Mouse (Mus musculus) cerebellum, adult 2 months (tissue): ENCODE measurements around the gene Mprip. TPM values are rescaled to one million over a fixed set of nuclear protein-coding genes. Genes with fewer than 3 reads are reported as not detected.

Experiments
- DNase-seq, 2 experiments: peaks; one replicate each; pipeline ENCODE4 v3.0.0; 2021
- H3K27ac ChIP-seq: fragments of 200-500 bp; 2 replicates; pipeline ENCODE4 v1.5.1; 2012; ENCODE audit warnings: low read length, control low read depth, inconsistent platforms; ENCODE audit not compliant: insufficient read depth
- H3K27me3 ChIP-seq: fragments of 200-500 bp; 2 replicates; pipeline ENCODE4 v1.6.1; 2012; ENCODE audit warnings: inconsistent platforms, mild to moderate bottlenecking, low read length, moderate library complexity; ENCODE audit not compliant: control insufficient read depth, insufficient read depth
- H3K4me1 ChIP-seq: fragments of 200-500 bp; 2 replicates; pipeline ENCODE4 v1.6.1; 2011; ENCODE audit warnings: low read length; ENCODE audit not compliant: control insufficient read depth, insufficient read depth
- H3K4me3 ChIP-seq: fragments of 200-500 bp; replicated peaks from 2 replicates; pipeline ENCODE3; 2011; ENCODE audit warnings: mild to moderate bottlenecking, low read depth, low read length, control low read depth; ENCODE audit not compliant: insufficient read depth
- CTCF ChIP-seq: fragments of 200-500 bp; IDR thresholded peaks from 2 replicates; pipeline ENCODE4 v1.5.1; 2011; ENCODE audit warnings: low read depth, mild to moderate bottlenecking, control low read depth, low read length, moderate library complexity, borderline replicate concordance; ENCODE audit not compliant: insufficient read depth
- POLR2A ChIP-seq: fragments of 200-500 bp; IDR thresholded peaks from 2 replicates; pipeline ENCODE4 v1.6.1; 2011; ENCODE audit warnings: low read length, control low read depth, borderline replicate concordance; ENCODE audit not compliant: insufficient read depth
- WGBS: fragments of 180-500 bp; shearing (Covaris S2); methylation state at CpG from one replicate; pipeline ENCODE4 v1.1.7; 2018; 5-methylcytosine and 5-hydroxymethylcytosine counted together
- polyA plus RNA-seq: library from polyadenylated mRNA; depleted of rRNA; stranded (reverse); fragments of >200 nt; gene quantifications from 2 replicates; pipeline ENCODE4 v1.2.3, GENCODE M21; 2012

Gene Mprip
- polyA plus RNA-seq, 1 experiment: 160 TPM

DNA sequence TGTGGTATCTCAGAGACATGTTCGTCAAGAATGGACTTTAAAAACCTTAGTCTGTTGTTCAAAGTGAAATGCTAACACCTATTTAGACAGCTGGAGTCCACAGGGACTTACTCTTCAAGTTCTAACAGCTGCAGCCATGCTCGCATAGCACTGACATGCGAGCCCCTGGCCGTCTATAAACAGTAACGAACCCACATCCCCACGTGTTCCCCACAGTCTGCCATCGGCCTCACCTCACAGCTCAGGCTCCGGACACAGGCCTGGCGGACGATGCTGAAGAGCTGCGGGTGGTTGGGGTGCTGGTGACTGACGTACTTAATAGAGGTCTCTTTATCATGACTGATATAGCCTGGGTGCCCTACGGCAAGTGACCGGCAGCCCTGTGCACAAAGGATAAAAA is 142.4 kb downstream of the Mprip start:
- H3K27me3 ChIP-seq: no peaks in the 10 kb centered on the region
- H3K4me1 ChIP-seq: peaks cover 42% of the 10 kb centered on the region
- no peak overlapping the region for H3K4me3 ChIP-seq
- 91% methylated on average over 14 of the region's 14 CpGs for WGBS
- DNase-seq: no peak
- no peak for TF ChIP-seq CTCF
- TF ChIP-seq POLR2A: no peak
- H3K27ac ChIP-seq: no peak overlapping the region

DNA sequence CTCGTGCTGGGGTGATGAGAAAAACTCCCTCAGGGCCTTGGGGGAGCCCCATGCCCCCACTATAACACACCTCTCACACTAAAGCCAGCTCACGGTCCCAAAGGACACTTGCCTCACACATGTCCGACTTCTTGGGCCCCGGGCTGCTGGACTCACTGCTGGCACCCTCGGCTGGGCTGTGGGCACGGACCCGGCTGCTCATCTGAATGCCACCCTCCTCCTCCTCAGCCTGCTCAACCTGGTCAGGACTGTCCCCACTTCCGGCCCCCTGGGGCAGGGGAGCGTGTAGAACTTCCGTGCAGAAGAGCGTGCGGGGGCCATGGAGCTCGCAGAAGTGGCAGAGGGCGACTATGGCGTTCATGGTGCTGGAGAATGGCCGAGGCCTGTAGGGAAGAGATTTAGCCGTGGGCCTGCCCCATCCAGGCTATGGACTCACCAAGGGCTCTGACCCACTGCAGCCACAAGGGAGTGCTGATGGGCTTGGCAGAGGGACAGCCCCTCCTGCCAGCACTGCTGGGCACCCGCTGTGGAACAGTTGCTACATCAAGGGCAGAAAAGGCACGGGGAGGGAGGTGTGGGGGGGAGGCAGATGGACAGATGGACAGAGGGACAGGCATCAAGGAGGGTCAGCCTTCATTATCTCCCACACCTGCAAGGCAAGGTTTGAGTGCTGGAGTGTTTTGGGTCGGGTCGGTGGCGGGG is 143.5 kb downstream of the Mprip start:
- Histone ChIP-seq H3K4me1 (peaks cover 42% of the 10 kb centered on the region), H3K4me3 (no peak overlapping the region), H3K27ac (0 out of 2 replicates have a peak overlapping the region, but pooled peaks have one; percentile 1), H3K27me3 (no peaks in the 10 kb centered on the region)
- WGBS: 36% methylated on average over 22 of the region's 22 CpGs
- TF ChIP-seq CTCF (peak; percentile 43; the same call in 1 of the 2 replicates), POLR2A (no peak)
- DNase-seq: peak; percentile 80 to 84

DNA sequence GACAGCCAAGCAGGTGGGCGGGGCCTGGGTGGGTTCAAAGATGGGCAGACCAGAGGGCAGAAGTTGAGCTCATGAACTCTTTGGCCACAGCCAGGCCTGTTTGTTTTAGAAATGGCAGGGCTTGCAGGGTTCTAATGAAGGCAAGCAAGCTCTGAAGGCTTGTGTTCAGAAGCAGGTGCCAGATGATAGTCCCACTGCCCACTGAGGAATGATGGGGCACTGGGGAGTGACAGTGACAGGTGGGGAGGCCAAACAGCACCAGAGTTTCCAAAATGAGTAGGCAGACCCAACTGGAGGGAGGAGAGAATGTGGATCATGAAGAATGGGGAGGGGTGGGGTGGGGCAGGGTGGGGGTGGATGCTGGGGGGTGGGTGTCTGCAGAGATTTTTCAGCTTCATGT is 144.2 kb downstream of the Mprip start:
- H3K4me1 ChIP-seq: peaks cover 42% of the 10 kb centered on the region
- 88% methylated on average over 1 of the region's 1 CpGs for WGBS
- DNase-seq: no peak
- H3K27ac ChIP-seq: no peak overlapping the region
- H3K4me3 ChIP-seq: no peak overlapping the region
- TF ChIP-seq CTCF: no peak
- TF ChIP-seq POLR2A: no peak
- no peaks in the 10 kb centered on the region for H3K27me3 ChIP-seq

DNA sequence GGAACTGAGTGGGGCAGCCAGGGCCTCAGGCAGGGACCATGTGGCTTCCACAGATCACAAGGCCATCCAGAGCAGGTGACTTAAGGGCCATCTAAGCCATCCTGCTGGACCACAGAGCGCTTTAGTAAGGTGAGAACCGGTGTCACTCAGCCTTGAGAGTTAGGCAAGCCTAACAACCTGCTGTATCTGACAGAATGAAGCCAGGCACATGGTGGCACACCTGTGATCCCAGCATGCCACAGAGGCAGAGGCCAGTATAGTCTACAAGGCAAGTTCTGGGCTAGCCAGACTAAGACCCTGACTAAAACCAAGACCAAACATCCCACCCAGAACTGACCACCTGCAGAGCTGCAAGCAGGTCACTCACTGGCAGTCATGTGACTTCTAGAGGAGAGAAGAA is 144.6 kb downstream of the Mprip start:
- no peak for TF ChIP-seq POLR2A
- no peak for TF ChIP-seq CTCF
- Histone ChIP-seq H3K4me3 (no peak overlapping the region), H3K4me1 (peaks cover 42% of the 10 kb centered on the region), H3K27ac (no peak overlapping the region), H3K27me3 (no peaks in the 10 kb centered on the region)
- 26% methylated on average over 2 of the region's 2 CpGs for WGBS
- peak; percentile 53 to 57 for DNase-seq

DNA sequence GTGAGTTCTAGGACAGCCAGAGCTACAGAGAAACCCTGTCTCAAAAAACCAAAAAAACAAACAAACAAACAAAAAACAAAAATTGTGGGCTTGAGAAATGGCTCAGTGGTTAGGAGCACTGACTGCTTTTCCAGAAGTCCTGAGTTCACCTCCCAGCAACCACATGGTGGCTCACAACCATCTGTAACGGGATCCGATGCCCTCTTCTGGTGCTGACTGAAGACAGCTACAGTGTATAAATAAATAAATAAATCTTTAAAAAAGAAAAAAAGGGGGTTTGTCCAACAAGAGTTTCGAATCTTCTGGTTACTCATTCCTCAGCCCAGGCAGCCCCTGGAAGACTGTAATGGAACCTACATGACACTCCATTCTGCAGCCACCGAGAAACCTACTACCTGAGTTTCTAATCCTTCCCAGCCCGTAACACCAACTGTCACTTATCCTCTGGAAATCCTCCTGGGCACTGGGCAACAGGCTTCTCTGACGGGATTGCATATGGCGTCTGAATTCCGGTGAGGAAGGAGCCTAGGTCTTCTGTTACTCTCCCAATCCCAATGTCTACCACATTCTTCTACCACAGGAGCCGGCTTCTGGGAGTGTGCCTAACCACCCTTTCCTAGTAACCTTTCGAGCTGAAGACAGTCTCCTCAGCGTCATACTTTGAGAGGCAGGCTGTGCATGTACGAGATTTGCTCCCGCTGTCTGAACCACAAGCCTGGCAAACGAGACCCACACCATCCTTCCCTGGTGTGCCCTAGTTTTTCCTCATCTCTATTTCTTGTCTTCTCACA is 147.3 kb downstream of the Mprip start:
- WGBS: 8% methylated on average over 14 of the region's 14 CpGs
- DNase-seq: peak; percentile 44 to 46

DNA sequence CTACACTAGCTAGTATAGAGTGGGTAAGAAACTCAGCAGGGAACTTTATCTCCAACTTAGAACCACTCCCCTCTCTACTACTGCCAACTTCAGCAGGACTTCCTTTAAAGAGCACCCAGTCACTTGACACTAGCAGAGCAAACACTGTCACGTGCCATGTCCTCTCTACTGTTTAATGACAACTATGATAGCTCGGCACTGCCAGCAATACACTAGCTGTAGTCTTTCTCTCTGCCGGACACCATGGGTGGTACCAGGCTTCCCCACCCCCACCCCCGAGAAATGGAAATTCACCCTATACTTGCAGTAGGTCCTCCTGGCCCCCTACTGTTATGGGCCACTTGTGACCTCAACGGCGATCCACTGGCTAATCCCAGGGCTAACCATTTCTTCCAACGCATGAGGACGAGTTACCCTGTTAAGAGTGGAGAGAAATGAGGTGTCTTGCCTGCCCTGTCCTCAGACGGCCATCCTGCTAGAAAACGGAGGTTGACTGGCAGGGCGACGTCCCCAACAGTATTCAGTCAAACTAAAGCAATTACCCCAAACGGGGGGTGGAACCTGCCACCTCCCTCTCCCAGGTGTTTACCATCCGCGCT is 148.1 kb downstream of the Mprip start:
- Histone ChIP-seq H3K4me3 (peak overlapping the region; percentile 84), H3K4me1 (peaks cover 35% of the 10 kb centered on the region), H3K27me3 (no peaks in the 10 kb centered on the region), H3K27ac (peak overlapping the region; percentile 99)
- TF ChIP-seq CTCF (no peak), POLR2A (no peak)
- peak in 1 of 2 experiments; percentile 51 for DNase-seq
- WGBS: 0% methylated on average over 15 of the region's 15 CpGs

More for the DNA sequence above, 147.3 kb downstream of the Mprip start:
- Histone ChIP-seq H3K27ac (peak overlapping the region; percentile 26), H3K27me3 (no peaks in the 10 kb centered on the region), H3K4me1 (peaks cover 35% of the 10 kb centered on the region), H3K4me3 (peak overlapping the region; percentile 84)
- TF ChIP-seq POLR2A (no peak), CTCF (peak; percentile 41; the same call in 1 of the 2 replicates)

DNA sequence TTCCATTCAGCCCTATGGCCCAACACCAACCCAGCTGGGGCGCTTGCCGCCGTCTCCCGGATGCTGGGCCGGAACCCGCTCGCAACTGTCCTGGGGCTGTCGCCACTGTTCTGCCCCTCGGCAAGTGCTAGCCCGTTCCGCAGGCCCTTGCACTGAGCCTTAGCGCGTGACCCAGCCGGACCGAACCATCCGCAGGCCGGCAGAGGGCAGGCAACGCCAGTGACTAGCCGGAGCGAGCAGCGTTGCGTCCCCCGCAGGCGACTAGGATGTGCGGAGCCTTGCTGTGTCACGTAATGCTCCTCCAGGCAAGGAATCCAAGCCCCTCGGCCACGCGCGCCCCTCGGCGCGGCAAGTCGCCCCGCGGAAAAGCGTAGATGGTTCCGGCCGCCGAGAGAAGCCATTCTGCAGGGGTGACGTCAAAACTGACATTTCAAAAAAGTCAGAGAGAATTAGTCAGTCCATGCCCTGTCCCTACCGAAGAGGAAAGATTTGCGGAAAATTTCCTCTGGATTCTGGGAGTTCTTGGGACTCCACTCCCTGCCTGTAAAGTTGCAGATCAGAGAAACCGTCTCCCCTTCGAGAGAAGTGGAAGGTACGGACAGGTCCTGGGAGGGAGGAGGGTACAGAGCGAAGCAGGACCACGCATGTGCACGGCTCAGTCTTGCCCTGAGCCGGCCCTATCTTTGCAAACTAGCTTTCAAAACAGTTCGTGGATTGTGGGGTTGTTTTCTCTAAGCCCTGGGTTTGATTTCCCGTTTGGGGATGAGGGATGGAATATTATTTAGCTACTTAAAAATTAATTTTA is 148.8 kb downstream of the Mprip start, which contains the start of gene Flcn:
TSS of gene Flcn (minus strand) at position 347 of the 805 bp plus-strand sequence.
- Histone ChIP-seq H3K4me3 (peak within 1 kb of the TSS; percentile 84), H3K4me1 (peaks cover 29% of the 10 kb centered on the region), H3K27ac (peak within 1 kb of the TSS; percentile 99), H3K27me3 (no peaks in the 10 kb centered on the region)
- WGBS: under 1% methylated on average over 52 of the region's 52 CpGs
- TF ChIP-seq POLR2A (peak; percentile 97), CTCF (no peak)
- peak; percentile 91 to 94 for DNase-seq
